Mouse (Mus musculus) splenic B cell, adult 2 months (primary cell): Measurements from ENCODE around the gene Ppp1r3e.

Experiments
- DNase-seq: peaks from one replicate; pipeline ENCODE4 v3.0.0-alpha.2; 2011; ENCODE audit warnings: low read depth, low spot score
- H3K27me3 ChIP-seq: 2 replicates; pipeline ENCODE4 v1.6.1; 2012; ENCODE audit warnings: mild to moderate bottlenecking, low read length, moderate library complexity, mixed read lengths; ENCODE audit not compliant: control insufficient read depth, poor library complexity, insufficient read depth, severe bottlenecking
- H3K36me3 ChIP-seq: 2 replicates; pipeline ENCODE4 v1.6.1; 2012; ENCODE audit warnings: mild to moderate bottlenecking, low read length, moderate library complexity, mixed read lengths; ENCODE audit not compliant: control insufficient read depth, poor library complexity, insufficient read depth, severe bottlenecking

The Ppp1r3e gene

GRCm38 (mm10) chr14:54877048-54877715 is at the start of gene Ppp1r3e:
Gene Ppp1r3e (minus strand): TSS chr14:54877550.
- H3K27me3 ChIP-seq: no peaks in the 10 kb centered on the region

DNA sequence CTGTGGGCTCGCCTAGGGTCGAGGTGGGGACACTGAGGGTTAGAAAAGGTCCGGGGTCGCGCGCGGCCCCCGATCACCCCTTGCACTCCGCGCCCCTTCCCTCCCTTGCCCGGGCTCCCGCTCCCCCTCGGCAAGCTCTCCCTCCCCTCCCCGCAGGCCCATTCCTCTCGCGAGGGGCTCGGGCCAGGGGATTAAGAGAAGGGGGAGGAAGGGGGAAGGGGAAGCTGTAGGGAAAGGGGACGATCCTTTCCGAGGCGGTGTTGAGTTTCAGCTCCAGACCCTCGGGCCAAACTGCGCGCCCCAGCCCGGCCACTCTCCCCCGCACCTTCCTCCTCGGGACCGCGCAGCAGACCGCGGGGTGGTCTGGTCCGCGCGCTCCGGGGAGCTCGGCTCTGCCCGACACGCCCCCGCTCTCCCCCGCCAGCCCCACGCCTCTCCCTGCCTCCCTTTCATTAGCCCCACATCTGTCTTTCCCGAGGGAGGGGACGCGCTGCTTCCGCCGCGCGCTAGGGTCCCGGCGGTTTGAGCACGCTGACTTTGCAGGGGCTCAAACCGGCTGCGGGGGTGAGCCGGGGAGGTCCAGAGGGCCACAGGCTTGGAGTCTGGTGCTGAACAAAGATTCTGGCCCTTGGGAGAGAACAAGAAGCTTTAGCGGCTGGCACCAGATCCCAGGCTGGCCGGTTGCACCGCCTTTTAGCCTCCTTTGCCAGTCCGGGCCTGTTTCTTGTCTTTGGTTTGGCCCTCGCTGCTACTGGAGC is 49.2 kb upstream of the Ppp1r3e start:
- DNase-seq: no peak

More at GRCm38 (mm10) chr14:54877048-54877715, at the start of gene Ppp1r3e:
- H3K36me3 ChIP-seq: no peaks in the 10 kb centered on the region
- DNase-seq: peak; percentile 58

GRCm38 (mm10) chr14:54925349-54926342 is 48.3 kb upstream of the Ppp1r3e start, which contains the start of gene Efs:
Gene Efs (minus strand): TSS chr14:54926126.
- no peaks in the 10 kb centered on the region; the same call in 1 of the 2 replicates for H3K27me3 ChIP-seq
- DNase-seq: no peak
- H3K36me3 ChIP-seq: no peaks in the 10 kb centered on the region

More for the DNA sequence above, 49.2 kb upstream of the Ppp1r3e start:
- no peaks in the 10 kb centered on the region; the same call in 1 of the 2 replicates for H3K27me3 ChIP-seq
- H3K36me3 ChIP-seq: no peaks in the 10 kb centered on the region

DNA sequence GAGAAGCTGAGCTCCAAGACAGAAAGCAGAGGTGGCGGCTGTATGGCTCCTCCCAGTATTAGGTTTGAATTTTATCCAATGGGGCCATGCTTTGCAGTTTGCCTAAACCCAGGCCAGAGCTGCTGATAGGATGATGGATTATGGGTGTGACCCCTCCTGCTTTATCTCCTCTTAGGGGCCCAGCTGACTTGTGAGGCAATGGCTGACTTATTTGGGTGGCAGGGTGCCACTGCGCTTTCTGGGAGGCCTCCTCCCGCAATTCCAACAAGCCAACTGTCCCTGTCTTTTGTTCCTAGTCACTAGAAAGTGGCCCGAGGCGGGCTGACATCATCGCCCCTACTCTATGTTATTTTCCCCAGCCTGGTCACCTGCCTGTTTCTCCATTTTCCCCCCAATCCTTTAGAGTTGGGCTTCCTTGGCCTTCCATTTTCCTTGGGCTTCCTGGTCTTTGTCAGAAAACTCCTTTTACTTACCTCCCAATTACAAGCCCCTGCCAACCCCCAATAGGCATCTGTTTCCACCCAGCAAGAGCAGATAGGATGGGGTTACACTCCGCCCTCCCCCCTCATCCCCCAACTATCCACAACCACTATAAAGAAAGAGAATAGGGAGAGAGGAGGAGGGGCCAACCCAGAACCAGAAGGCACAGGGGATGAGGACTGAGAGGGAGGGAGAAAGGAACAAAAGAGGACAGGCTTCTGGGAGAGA is 47.4 kb upstream of the Ppp1r3e start:
- no peak for DNase-seq
- H3K27me3 ChIP-seq: no peaks in the 10 kb centered on the region; the same call in 1 of the 2 replicates

GRCm38 (mm10) chr14:54920076-54920685 is 42.8 kb upstream of the Ppp1r3e start:
- Histone ChIP-seq H3K36me3 (no peaks in the 10 kb centered on the region), H3K27me3 (no peaks in the 10 kb centered on the region; the same call in 1 of the 2 replicates)
- DNase-seq: no peak

More for the DNA sequence above, 47.4 kb upstream of the Ppp1r3e start:
- no peaks in the 10 kb centered on the region for H3K36me3 ChIP-seq

- no peak for DNase-seq
- Histone ChIP-seq H3K36me3 (no peaks in the 10 kb centered on the region), H3K27me3 (no peaks in the 10 kb centered on the region)
These were observed 36.0 kb upstream of the Ppp1r3e start for GRCm38 (mm10) chr14:54913343-54913742.

GRCm38 (mm10) chr14:54912886-54913285 is 35.5 kb upstream of the Ppp1r3e start, which contains the start of gene Slc22a17:
Gene Slc22a17 (minus strand): TSS chr14:54913132.
- DNase-seq: peak; percentile 49
- H3K36me3 ChIP-seq: no peaks in the 10 kb centered on the region
- H3K27me3 ChIP-seq: no peaks in the 10 kb centered on the region

DNA sequence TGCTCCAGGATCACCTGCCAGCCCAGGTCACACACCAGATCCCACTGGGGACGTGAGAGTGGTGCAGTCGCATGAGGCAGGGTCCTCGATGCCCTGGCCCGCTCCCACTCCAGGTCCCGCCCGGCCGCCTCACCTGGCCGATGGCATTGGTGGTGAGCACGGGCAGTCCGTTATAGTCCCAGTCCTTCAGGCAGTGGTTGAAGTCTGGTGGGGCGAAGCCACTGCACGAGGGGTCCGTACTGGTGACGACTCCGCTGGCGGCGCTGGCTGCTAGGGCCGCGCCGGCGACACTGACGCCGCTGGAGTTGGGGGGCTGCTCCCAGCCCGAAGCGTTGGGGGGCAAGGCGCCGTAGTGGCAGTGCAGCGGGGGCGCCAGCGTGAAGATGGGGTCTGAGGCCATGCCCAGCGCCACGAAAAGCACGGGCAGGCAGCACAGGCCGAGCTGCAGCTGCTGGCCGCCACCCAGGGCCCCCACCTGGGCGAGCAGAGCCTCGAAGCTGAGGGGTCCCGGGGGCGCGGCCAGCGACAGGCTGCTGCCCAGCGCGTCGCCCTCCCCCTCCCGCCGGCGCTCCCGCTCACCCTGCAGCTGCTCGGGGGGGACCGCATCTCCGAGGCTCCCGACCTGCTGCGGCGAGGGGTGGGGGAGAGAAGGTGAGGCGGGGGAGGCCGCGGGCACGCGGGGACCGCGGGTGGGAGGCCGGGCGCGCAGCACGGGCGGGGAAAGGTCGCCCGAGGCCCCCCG is 34.9 kb upstream of the Ppp1r3e start:
- no peaks in the 10 kb centered on the region for H3K27me3 ChIP-seq
- DNase-seq: no peak

DNA sequence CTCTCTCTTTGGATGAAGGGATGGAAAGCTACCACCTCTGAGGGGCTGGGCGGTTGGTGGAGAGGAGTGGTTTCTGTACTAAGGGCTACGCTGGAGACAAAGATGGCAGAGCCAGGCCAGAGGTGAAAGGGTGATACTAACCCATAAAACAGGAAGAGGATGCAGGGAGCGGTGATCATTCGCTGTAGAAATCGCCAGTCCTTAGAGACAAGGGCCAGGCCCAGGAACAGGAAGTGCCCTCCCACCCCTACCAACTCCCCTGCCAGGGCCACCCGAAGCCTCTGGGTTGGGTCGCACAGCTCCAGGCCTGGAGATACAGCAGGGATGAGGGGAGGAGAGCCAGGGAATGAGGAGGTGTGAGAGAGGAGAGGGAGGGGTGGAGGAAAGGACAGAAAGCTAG is 31.3 kb upstream of the Ppp1r3e start:
- Histone ChIP-seq H3K36me3 (no peaks in the 10 kb centered on the region), H3K27me3 (no peaks in the 10 kb centered on the region)
- DNase-seq: no peak

More for the DNA sequence above, 34.9 kb upstream of the Ppp1r3e start:
- no peaks in the 10 kb centered on the region for H3K36me3 ChIP-seq

- no peaks in the 10 kb centered on the region for H3K27me3 ChIP-seq
- DNase-seq: no peak
These were observed 26.3 kb upstream of the Ppp1r3e start for GRCm38 (mm10) chr14:54903641-54904040.

GRCm38 (mm10) chr14:54900383-54900782 is 23.0 kb upstream of the Ppp1r3e start:
- Histone ChIP-seq H3K27me3 (no peaks in the 10 kb centered on the region), H3K36me3 (peaks cover 10% of the 10 kb centered on the region)
- peak; percentile 79 for DNase-seq

More at GRCm38 (mm10) chr14:54903641-54904040, 26.3 kb upstream of the Ppp1r3e start:
- H3K36me3 ChIP-seq: no peaks in the 10 kb centered on the region

GRCm38 (mm10) chr14:54897445-54897844 is 20.1 kb upstream of the Ppp1r3e start:
- DNase-seq: no peak
- H3K27me3 ChIP-seq: no peaks in the 10 kb centered on the region

More at GRCm38 (mm10) chr14:54897445-54897844, 20.1 kb upstream of the Ppp1r3e start:
- peaks cover 10% of the 10 kb centered on the region for H3K36me3 ChIP-seq
